Mouse (Mus musculus) heart, postnatal 14 days (tissue): ENCODE measurements at regions not wholly inside any gene's neighbourhood (a gene's known extent, or its start where the extent isn't known, plus 50 kb on each side); places are given as distances from the start of the nearest gene placed in this dataset.
A peak's percentile ranks its signal among the peaks of the same experiment; 100 is the strongest.
"Not testable (repeated sequence)": the region's sequence is repeated elsewhere in the genome, so short reads cannot be mapped to it uniquely, and the experiment has no call there.

Source experiments
- DNase-seq, 2 experiments: peaks; one replicate each; pipeline ENCODE4 v3.0.0; 2021 to 2022
- intact Hi-C: fragments of 180-260 bp; cut with DNase I; formaldehyde crosslinking; loops from one replicate; pipeline ENCODE4 v1.15.1; 2025

- intact Hi-C loops, result no loop called here
- DNase-seq, result no peak
Measured at GRCm38 (mm10) chr2:171615462-171615861, 427.8 kb downstream of the Cbln4 start.

GRCm38 (mm10) chr2:171605064-171605463 is 438.2 kb downstream of the Cbln4 start:
- intact Hi-C loops, result no loop called here
- DNase-seq, result no peak

GRCm38 (mm10) chr2:171595240-171595639 is 448.0 kb downstream of the Cbln4 start:
- intact Hi-C loops, result no loop called here
- no peak for DNase-seq

- no peak for DNase-seq
- intact Hi-C loops, result no loop called here
Measured at GRCm38 (mm10) chr2:171593884-171594283, 449.4 kb downstream of the Cbln4 start.

- intact Hi-C loops, result no loop called here
- no peak for DNase-seq
Measured at GRCm38 (mm10) chr2:171592315-171592714, 451.0 kb downstream of the Cbln4 start.

- DNase-seq, result no peak
Measured at GRCm38 (mm10) chr2:171588158-171588557, 455.1 kb downstream of the Cbln4 start.

GRCm38 (mm10) chr2:171587635-171588034 is 455.6 kb downstream of the Cbln4 start:
- DNase-seq, result peak; percentile 5 to 11
- intact Hi-C loops, result no loop called here

More at GRCm38 (mm10) chr2:171588158-171588557, 455.1 kb downstream of the Cbln4 start:
- intact Hi-C loops, result no loop called here

GRCm38 (mm10) chr2:171586853-171587220 is 456.4 kb downstream of the Cbln4 start:
- no peak for DNase-seq
- intact Hi-C loops, result no loop called here

- DNase-seq, result no peak
- intact Hi-C loops, result no loop called here
Measured at GRCm38 (mm10) chr2:171586217-171586852, 456.9 kb downstream of the Cbln4 start.

- no peak for DNase-seq
- intact Hi-C loops, result no loop called here
Measured at GRCm38 (mm10) chr2:171574360-171574759, 468.9 kb downstream of the Cbln4 start.

GRCm38 (mm10) chr2:171562656-171563055 is 480.6 kb downstream of the Cbln4 start:
- no peak for DNase-seq
- intact Hi-C loops, result no loop called here

GRCm38 (mm10) chr2:171542768-171543167 is 500.5 kb downstream of the Cbln4 start:
- intact Hi-C loops, result not testable (repeated sequence)

GRCm38 (mm10) chr2:171514876-171515275 is 528.4 kb downstream of the Cbln4 start:
- DNase-seq, result no peak
- intact Hi-C loops, result no loop called here

More at GRCm38 (mm10) chr2:171542768-171543167, 500.5 kb downstream of the Cbln4 start:
- DNase-seq, result not testable (repeated sequence)

GRCm38 (mm10) chr2:171496620-171497019 is 546.6 kb downstream of the Cbln4 start:
- intact Hi-C loops, result loop anchor here (10.0 kb wide), 1 partner anchor 718 kb away; no protein-coding TSS in a partner anchor
- no peak for DNase-seq

- peak; percentile 40 to 59 for DNase-seq
- intact Hi-C loops, result loop anchor here (10.0 kb wide), 1 partner anchor 721 kb away; no protein-coding TSS in a partner anchor
Measured at GRCm38 (mm10) chr2:171493741-171494140, 549.5 kb downstream of the Cbln4 start.

GRCm38 (mm10) chr2:171487284-171487683 is 556.0 kb downstream of the Cbln4 start:
- DNase-seq, result no peak
- intact Hi-C loops, result no loop called here

- intact Hi-C loops, result no loop called here
- no peak for DNase-seq
Measured at GRCm38 (mm10) chr2:171453241-171453640, 590.0 kb downstream of the Cbln4 start.

GRCm38 (mm10) chr2:171406057-171406456 is 637.2 kb downstream of the Cbln4 start:
- intact Hi-C loops, result no loop called here
- DNase-seq, result no peak

GRCm38 (mm10) chr2:171388936-171389335 is 654.3 kb downstream of the Cbln4 start:
- intact Hi-C loops, result no loop called here

GRCm38 (mm10) chr2:171373457-171373856 is 641.9 kb downstream of the Dok5 start:
- DNase-seq, result no peak
- intact Hi-C loops, result no loop called here

More at GRCm38 (mm10) chr2:171388936-171389335, 654.3 kb downstream of the Cbln4 start:
- DNase-seq, result no peak

GRCm38 (mm10) chr2:171373016-171373415 is 641.4 kb downstream of the Dok5 start:
- DNase-seq, result no peak
- intact Hi-C loops, result no loop called here

- no peak for DNase-seq
- intact Hi-C loops, result no loop called here
Measured at GRCm38 (mm10) chr2:171371751-171372150, 640.1 kb downstream of the Dok5 start.

GRCm38 (mm10) chr2:171365553-171365952 is 633.9 kb downstream of the Dok5 start:
- intact Hi-C loops, result no loop called here
- no peak for DNase-seq
